Mouse (Mus musculus): ENCODE data around the gene Gjc2.

Gjc2 gene

GRCm38 (mm10) chr11:59161398-59161797, 21.6 kb downstream of the Gjc2 start:
- no peak for DNase-seq (ENCODE audit: low spot score)

- no peak for DNase-seq (ENCODE audit: low spot score)
These were observed 23.5 kb downstream of the Gjc2 start for GRCm38 (mm10) chr11:59159558-59159957.

GRCm38 (mm10) chr11:59159099-59159498, 23.9 kb downstream of the Gjc2 start:
- no peak for DNase-seq (ENCODE audit: low spot score)

- no peak for DNase-seq (ENCODE audit: low spot score)
These were observed 27.1 kb downstream of the Gjc2 start for GRCm38 (mm10) chr11:59155900-59156299.

GRCm38 (mm10) chr11:59154220-59154619, 28.8 kb downstream of the Gjc2 start:
- no peak for DNase-seq (ENCODE audit: low spot score)

- DNase-seq (ENCODE audit: low spot score): no peak
These were observed 31.3 kb downstream of the Gjc2 start for GRCm38 (mm10) chr11:59151729-59152128.

- DNase-seq (ENCODE audit: low spot score): no peak
These were observed 33.7 kb downstream of the Gjc2 start for GRCm38 (mm10) chr11:59149302-59149701.

GRCm38 (mm10) chr11:59142962-59143361, 40.1 kb downstream of the Gjc2 start:
- DNase-seq (ENCODE audit: low spot score): no peak

- DNase-seq (ENCODE audit: low spot score): no peak
These were observed 41.1 kb downstream of the Gjc2 start for GRCm38 (mm10) chr11:59141772-59142370.

GRCm38 (mm10) chr11:59138537-59139486, 44.2 kb downstream of the Gjc2 start:
- DNase-seq (ENCODE audit: low spot score): no peak

GRCm38 (mm10) chr11:59136994-59137706, 45.9 kb downstream of the Gjc2 start:
- DNase-seq (ENCODE audit: low spot score): no peak

GRCm38 (mm10) chr11:59135904-59136452, 47.0 kb downstream of the Gjc2 start, which contains the start of gene Obscn:
Gene Obscn, minus strand, starts transcription at chr11:59136402.
- DNase-seq (ENCODE audit: low spot score): no peak

- DNase-seq (ENCODE audit: low spot score): no peak
These were observed 47.8 kb downstream of the Gjc2 start for GRCm38 (mm10) chr11:59135051-59135820.

GRCm38 (mm10) chr11:59134373-59134997, 48.5 kb downstream of the Gjc2 start:
- no peak for DNase-seq (ENCODE audit: low spot score)

- no peak for DNase-seq (ENCODE audit: low spot score)
These were observed 50.9 kb downstream of the Gjc2 start for GRCm38 (mm10) chr11:59132065-59132464.

- no peak for DNase-seq (ENCODE audit: low spot score)
These were observed 51.6 kb downstream of the Gjc2 start for GRCm38 (mm10) chr11:59131348-59131919.

- DNase-seq (ENCODE audit: low spot score): no peak
These were observed 52.2 kb downstream of the Gjc2 start for GRCm38 (mm10) chr11:59130782-59131181.

Data from layer of hippocampus, adult 11-12 months (tissue).